Mouse (Mus musculus) CH12.LX (cell line): ENCODE data around the gene Smdt1.

Experiments
- CTCF ChIP-seq, 2 experiments: IDR thresholded peaks in 1 of 2; conservative IDR thresholded peaks in 1 of 2; 2 replicates each; pipeline ENCODE4 v1.5.1; 2011 to 2012; ENCODE audit warnings: low read depth in 2 of 2, low read length in 2 of 2, improper control_type of control experiment in 1 of 2, inconsistent platforms in 1 of 2, mild to moderate bottlenecking in 1 of 2, moderate library complexity in 1 of 2
- E2F4 ChIP-seq: IDR thresholded peaks from 2 replicates; pipeline ENCODE4 v1.6.1; 2011; ENCODE audit warnings: low read depth, low read length, improper control_type of control experiment; ENCODE audit not compliant: insufficient replicate concordance
- HCFC1 ChIP-seq: IDR thresholded peaks from 2 replicates; pipeline ENCODE4 v1.6.1; 2012; ENCODE audit warnings: low read depth, mild to moderate bottlenecking, inconsistent platforms, low read length, improper control_type of control experiment
- MAFK ChIP-seq: IDR thresholded peaks from 2 replicates; pipeline ENCODE4 v1.6.1; 2011; ENCODE audit warnings: low read length, improper control_type of control experiment; ENCODE audit not compliant: insufficient replicate concordance
- POLR2A ChIP-seq: IDR thresholded peaks from 2 replicates; pipeline ENCODE4 v1.6.1; 2011; ENCODE audit warnings: low read depth, mild to moderate bottlenecking, improper control_type of control experiment, low read length
- TCF12 ChIP-seq: IDR thresholded peaks from 2 replicates; pipeline ENCODE4 v1.6.1; 2014; ENCODE audit warnings: low read depth, mild to moderate bottlenecking, inconsistent platforms, low read length, improper control_type of control experiment

- no peak for TF ChIP-seq E2F4
- no peak for TF ChIP-seq CTCF (conservative IDR thresholded peaks at IDR 0.05 in 1 of 2, IDR thresholded peaks at IDR 0.05 in 1 of 2; ENCODE audit: low read depth in 2 of 2, low read length in 2 of 2)
- TF ChIP-seq MAFK, result no peak
- TF ChIP-seq TCF12, result no peak
- no peak for TF ChIP-seq POLR2A
- TF ChIP-seq HCFC1, result no peak
These were observed 30.3 kb upstream of the Smdt1 start for GRCm38 (mm10) chr15:82308416-82308815.
